Mouse (Mus musculus) G1E (cell line): Measurements from ENCODE around the gene Gm42906.

ENCODE experiments used
- CTCF ChIP-seq: IDR thresholded peaks from 2 replicates; pipeline ENCODE4 v1.5.1; 2012; ENCODE audit warnings: low read depth, low read length, inconsistent platforms, mixed read lengths
- GATA2 ChIP-seq: IDR thresholded peaks from 2 replicates; pipeline ENCODE4 v1.6.1; 2012; ENCODE audit warnings: low read depth, low read length, inconsistent platforms, borderline replicate concordance
- TAL1 ChIP-seq: conservative IDR thresholded peaks from 2 replicates; pipeline ENCODE4 v1.6.1; 2012; ENCODE audit warnings: low read depth, low read length, inconsistent platforms, mixed read lengths

DNA sequence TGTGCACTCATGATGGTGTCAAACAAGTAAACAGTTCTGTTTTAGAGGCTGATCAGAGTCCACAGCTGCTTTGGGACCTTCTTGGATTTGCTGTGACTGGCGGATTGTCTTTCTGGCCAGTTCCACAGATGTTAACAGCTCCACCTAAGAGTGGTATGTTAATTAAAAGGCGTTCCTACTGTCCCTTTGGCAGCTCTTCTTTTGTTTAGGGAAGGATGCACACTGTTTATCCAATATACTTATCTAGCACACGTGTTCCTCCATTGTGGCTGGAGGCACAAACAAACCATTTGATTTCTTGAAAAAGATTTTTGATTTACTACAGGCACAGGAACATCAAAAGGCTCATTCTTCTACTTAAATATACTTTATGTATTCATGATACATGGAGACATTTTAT lies 351.0 kb downstream of the Gm42906 start:
- no peak for TF ChIP-seq TAL1
- TF ChIP-seq CTCF: no peak
- TF ChIP-seq GATA2: no peak
